Mouse (Mus musculus): Measurements from ENCODE around the gene Efcab6.

Gene Efcab6

GRCm38 (mm10) chr15:83972206-83972605 is 93.0 kb downstream of the Efcab6 start:
- DNase-seq = no peak

- DNase-seq = no peak
Measured at GRCm38 (mm10) chr15:83967802-83968201, 97.4 kb downstream of the Efcab6 start.

- no peak for DNase-seq
Measured at GRCm38 (mm10) chr15:83965126-83965525, 100.1 kb downstream of the Efcab6 start.

- no peak for DNase-seq
Measured at GRCm38 (mm10) chr15:83958376-83958775, 106.8 kb downstream of the Efcab6 start.

GRCm38 (mm10) chr15:83956996-83957395 is 108.2 kb downstream of the Efcab6 start:
- no peak for DNase-seq

- no peak for DNase-seq
Measured at GRCm38 (mm10) chr15:83955948-83956707, 109.1 kb downstream of the Efcab6 start.

- no peak for DNase-seq
Measured at GRCm38 (mm10) chr15:83949729-83950491, 115.3 kb downstream of the Efcab6 start.

GRCm38 (mm10) chr15:83939703-83940102 is 125.5 kb downstream of the Efcab6 start:
- no peak for DNase-seq

GRCm38 (mm10) chr15:83938466-83938865 is 126.7 kb downstream of the Efcab6 start:
- DNase-seq = no peak

- no peak for DNase-seq
Measured at GRCm38 (mm10) chr15:83936506-83936905, 128.7 kb downstream of the Efcab6 start.

- DNase-seq = no peak
Measured at GRCm38 (mm10) chr15:83934816-83935215, 130.4 kb downstream of the Efcab6 start.

- DNase-seq = no peak
Measured at GRCm38 (mm10) chr15:83925338-83925737, 139.8 kb downstream of the Efcab6 start.

- no peak for DNase-seq
Measured at GRCm38 (mm10) chr15:83924656-83925055, 140.5 kb downstream of the Efcab6 start.

- no peak for DNase-seq
Measured at GRCm38 (mm10) chr15:83915376-83915775, 149.8 kb downstream of the Efcab6 start.

- no peak for DNase-seq
Measured at GRCm38 (mm10) chr15:83913028-83913714, 152.0 kb downstream of the Efcab6 start.

GRCm38 (mm10) chr15:83906472-83906871 is 158.7 kb downstream of the Efcab6 start:
- DNase-seq = no peak

- no peak for DNase-seq
Measured at GRCm38 (mm10) chr15:83897286-83897685, 167.9 kb downstream of the Efcab6 start.

- DNase-seq = no peak
Measured at GRCm38 (mm10) chr15:83896011-83896410, 169.2 kb downstream of the Efcab6 start.

GRCm38 (mm10) chr15:83894261-83894660 is 170.9 kb downstream of the Efcab6 start:
- DNase-seq = no peak

- no peak for DNase-seq
Measured at GRCm38 (mm10) chr15:83892871-83893270, 172.3 kb downstream of the Efcab6 start.

- DNase-seq = no peak
Measured at GRCm38 (mm10) chr15:83884291-83884690, 180.9 kb downstream of the Efcab6 start.

- no peak for DNase-seq
Measured at GRCm38 (mm10) chr15:83883821-83884220, 181.4 kb downstream of the Efcab6 start.

- no peak for DNase-seq
Measured at GRCm38 (mm10) chr15:83879845-83880244, 185.3 kb downstream of the Efcab6 start.

- no peak for DNase-seq
Measured at GRCm38 (mm10) chr15:83877898-83878297, 187.3 kb downstream of the Efcab6 start.
